Mouse (Mus musculus) liver, embryonic 16.5 days (tissue): ENCODE measurements around the gene Tnrc18. TPM values are rescaled to one million over a fixed set of nuclear protein-coding genes. Genes with fewer than 3 reads are reported as not detected.

Source experiments
- ATAC-seq: fragments of 200-750 bp; cut with Nextera tagmentation; 2 replicates; pipeline ENCODE4 v1.8.0; 2017; ENCODE audit warnings: low read depth, mild to moderate bottlenecking, moderate number of reproducible peaks, moderate library complexity
- H3K27ac ChIP-seq: fragments of 300-500 bp; sonication (generic); 2 replicates; pipeline ENCODE4 v1.5.1; 2014; ENCODE audit warnings: mild to moderate bottlenecking, low read length
- H3K27me3 ChIP-seq: fragments of 300-500 bp; sonication (generic); 2 replicates; pipeline ENCODE4 v1.6.1; 2014; ENCODE audit warnings: low read depth, low read length, mixed read lengths; ENCODE audit not compliant: control insufficient read depth, insufficient read depth
- H3K36me3 ChIP-seq: fragments of 300-500 bp; sonication (generic); 2 replicates; pipeline ENCODE4 v1.6.1; 2014; ENCODE audit warnings: mild to moderate bottlenecking; ENCODE audit not compliant: control insufficient read depth, insufficient read depth
- H3K4me1 ChIP-seq: fragments of 300-500 bp; sonication (generic); 2 replicates; pipeline ENCODE4 v1.6.1; 2014; ENCODE audit warnings: low read depth, low read length, mixed read lengths; ENCODE audit not compliant: control insufficient read depth
- H3K4me2 ChIP-seq: fragments of 300-500 bp; sonication (generic); 2 replicates; pipeline ENCODE4 v1.6.1; 2014; ENCODE audit warnings: low read depth, low read length, mixed read lengths
- H3K4me3 ChIP-seq: fragments of 300-500 bp; sonication (generic); 2 replicates; pipeline ENCODE4 v1.5.1; 2014; ENCODE audit warnings: low read depth, mild to moderate bottlenecking, low read length
- H3K9ac ChIP-seq: fragments of 300-500 bp; sonication (generic); 2 replicates; pipeline ENCODE4 v1.6.1; 2014; ENCODE audit warnings: low read depth, low read length
- H3K9me3 ChIP-seq: fragments of 300-500 bp; sonication (generic); replicated peaks from 2 replicates; pipeline ENCODE4 v1.6.1; 2016; ENCODE audit warnings: low read length; ENCODE audit not compliant: control insufficient read depth
- WGBS: fragments of 180-500 bp; shearing (Covaris S2); extraction: QIAGEN DNeasy Blood & Tissue Kit; methylation state at CpG from one replicate; pipeline ENCODE4 v1.1.7; 2014; ENCODE audit not compliant: insufficient replicate concordance; 5-methylcytosine and 5-hydroxymethylcytosine counted together
- polyA plus RNA-seq: library from polyadenylated mRNA; unstranded; fragments of >200 nt; fragmentation: Nextera tagmentation; extraction: Ambion mirVana; gene quantifications from 2 replicates; pipeline ENCODE4 v1.2.1, GENCODE M21; 2015

Tnrc18 gene
- polyA plus RNA-seq, 1 experiment from 2014 or later: 3.4 TPM

DNA sequence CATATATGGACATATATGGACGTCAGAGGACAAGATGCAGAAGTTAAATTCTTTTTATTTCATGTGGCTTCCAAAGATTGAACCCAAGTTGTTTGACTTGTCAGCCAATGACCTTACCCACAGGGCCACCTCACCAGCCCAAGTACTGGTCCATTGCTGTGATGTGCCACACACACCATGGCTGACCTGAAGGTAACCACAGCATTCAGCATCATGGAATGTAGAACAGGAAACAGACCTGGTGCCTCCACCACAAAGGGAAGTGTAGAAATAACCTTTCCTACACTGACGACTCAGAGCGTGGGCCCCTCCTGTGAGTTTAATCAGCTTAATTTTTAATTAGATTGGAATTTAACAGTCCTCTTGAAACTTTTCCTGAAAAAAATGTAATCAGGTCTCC, 127.1 kb downstream of the Tnrc18 start:
- Histone ChIP-seq H3K36me3 (no peaks in the 10 kb centered on the region), H3K27ac (no peak overlapping the region), H3K4me1 (no peaks in the 10 kb centered on the region), H3K9me3 (no peaks in the 10 kb centered on the region), H3K4me3 (no peak overlapping the region), H3K4me2 (no peak overlapping the region), H3K9ac (no peak overlapping the region), H3K27me3 (no peaks in the 10 kb centered on the region; the same call in 1 of the 2 replicates)
- WGBS: 38% methylated on average over 3 of the region's 3 CpGs
- no peak for ATAC-seq

GRCm38 (mm10) chr5:142688866-142689265, 128.6 kb downstream of the Tnrc18 start:
- Histone ChIP-seq H3K27ac (no peak overlapping the region), H3K36me3 (no peaks in the 10 kb centered on the region), H3K9me3 (no peaks in the 10 kb centered on the region), H3K4me3 (no peak overlapping the region), H3K4me1 (no peaks in the 10 kb centered on the region), H3K27me3 (no peaks in the 10 kb centered on the region; the same call in 1 of the 2 replicates), H3K9ac (no peak overlapping the region), H3K4me2 (no peak overlapping the region)
- no peak for ATAC-seq
- 45% methylated on average over 6 of the region's 6 CpGs for WGBS

GRCm38 (mm10) chr5:142682529-142682928, 134.9 kb downstream of the Tnrc18 start:
- ATAC-seq: no peak
- H3K27ac ChIP-seq: no peak overlapping the region
- 81% methylated on average over 5 of the region's 5 CpGs for WGBS

DNA sequence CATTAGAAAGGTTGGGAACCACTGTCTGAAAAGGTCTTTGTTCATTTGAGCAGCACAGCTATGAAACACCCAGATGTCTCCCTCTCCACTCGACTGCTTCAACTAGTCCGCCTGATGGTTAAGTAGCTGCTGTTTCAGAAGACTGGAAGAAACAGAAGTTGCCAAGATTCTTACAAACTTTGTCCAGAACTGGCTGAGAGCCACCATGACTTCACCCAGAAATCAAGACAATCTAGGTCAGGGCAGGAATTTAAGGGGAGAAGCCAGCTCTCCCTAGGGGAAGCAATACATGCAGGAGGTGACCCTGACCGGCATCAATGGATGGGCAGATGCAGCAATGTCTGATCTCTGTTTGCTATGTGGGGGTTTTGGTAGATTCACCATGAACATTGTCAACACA, 135.6 kb downstream of the Tnrc18 start:
- 65% methylated on average over 3 of the region's 3 CpGs for WGBS
- H3K4me3 ChIP-seq: no peak overlapping the region
- H3K36me3 ChIP-seq: no peaks in the 10 kb centered on the region
- H3K4me1 ChIP-seq: peaks cover 9% of the 10 kb centered on the region
- no peak overlapping the region for H3K27ac ChIP-seq
- no peak for ATAC-seq
- H3K27me3 ChIP-seq: no peaks in the 10 kb centered on the region
- H3K9ac ChIP-seq: no peak overlapping the region
- no peaks in the 10 kb centered on the region for H3K9me3 ChIP-seq
- H3K4me2 ChIP-seq: no peak overlapping the region

More at GRCm38 (mm10) chr5:142682529-142682928, 134.9 kb downstream of the Tnrc18 start:
- H3K36me3 ChIP-seq: no peaks in the 10 kb centered on the region
- H3K4me3 ChIP-seq: no peak overlapping the region
- no peaks in the 10 kb centered on the region for H3K27me3 ChIP-seq
- no peak overlapping the region for H3K9ac ChIP-seq
- no peaks in the 10 kb centered on the region for H3K9me3 ChIP-seq
- H3K4me1 ChIP-seq: peaks cover 9% of the 10 kb centered on the region
- H3K4me2 ChIP-seq: no peak overlapping the region

- Histone ChIP-seq H3K4me1 (peaks cover 9% of the 10 kb centered on the region), H3K27me3 (no peaks in the 10 kb centered on the region), H3K4me3 (no peak overlapping the region), H3K9me3 (no peaks in the 10 kb centered on the region), H3K9ac (no peak overlapping the region), H3K27ac (no peak overlapping the region), H3K36me3 (no peaks in the 10 kb centered on the region), H3K4me2 (no peak overlapping the region)
- 38% methylated on average over 1 of the region's 1 CpGs for WGBS
- ATAC-seq: peak; percentile 59
Measured at GRCm38 (mm10) chr5:142679065-142679464, 138.4 kb downstream of the Tnrc18 start.

GRCm38 (mm10) chr5:142678141-142678571, 139.3 kb downstream of the Tnrc18 start:
- Histone ChIP-seq H3K9me3 (no peaks in the 10 kb centered on the region), H3K4me2 (no peak overlapping the region), H3K36me3 (no peaks in the 10 kb centered on the region), H3K4me3 (no peak overlapping the region), H3K27ac (no peak overlapping the region), H3K9ac (peak overlapping the region; percentile 5; the same call in 1 of the 2 replicates), H3K27me3 (no peaks in the 10 kb centered on the region), H3K4me1 (peaks cover 9% of the 10 kb centered on the region)
- WGBS: 45% methylated on average over 7 of the region's 7 CpGs
- no peak for ATAC-seq

Other genes with a start within 250 kb of the Tnrc18 start
- 19.3 and 20.6 TPM in 2 replicates for gene Mmd2, start 208.9 kb downstream of the Tnrc18 start, polyA plus RNA-seq
- 29.3 and 32.2 TPM in 2 replicates for gene Wipi2, start 190.0 kb downstream of the Tnrc18 start, polyA plus RNA-seq
- gene Slc29a4, start 125.2 kb downstream of the Tnrc18 start, polyA plus RNA-seq: 0.09 and 0.21 TPM in 2 replicates
- gene Fbxl18, start 77.8 kb upstream of the Tnrc18 start, polyA plus RNA-seq: 2.7 TPM in 2 replicates
- gene Actb, start 89.1 kb upstream of the Tnrc18 start, polyA plus RNA-seq: 6,197 and 6,568 TPM in 2 replicates
- gene Fscn1, start 142.7 kb upstream of the Tnrc18 start, polyA plus RNA-seq: 19.6 and 20.4 TPM in 2 replicates